Mouse (Mus musculus): ENCODE measurements around the gene Pfas. TPM values are rescaled to one million over a fixed set of nuclear protein-coding genes. Genes with fewer than 3 reads are reported as not detected.
"Not testable (repeated sequence)": the region's sequence is repeated elsewhere in the genome, so short reads cannot be mapped to it uniquely, and the experiment has no call there.

The Pfas gene
- polyA plus RNA-seq, 1 experiment from 2014 or later, result 12.9 TPM

- no peaks in the 10 kb centered on the region for H3K27me3 ChIP-seq (replicated peaks; ENCODE audit: control insufficient read depth, insufficient read depth, low read length)
- no peak overlapping the region for H3K27ac ChIP-seq (ENCODE audit: low read depth, low read length)
- H3K4me2 ChIP-seq (ENCODE audit: low read length), result no peak overlapping the region
- H3K4me3 ChIP-seq (ENCODE audit: low read length), result no peak overlapping the region
- H3K9me3 ChIP-seq (ENCODE audit: control insufficient read depth, low read length), result no peaks in the 10 kb centered on the region
- ATAC-seq, result no peak
- H3K9ac ChIP-seq (ENCODE audit: low read depth, low read length), result no peak overlapping the region
- 89% methylated on average over 8 of the region's 8 CpGs for WGBS
- H3K4me1 ChIP-seq (ENCODE audit: control insufficient read depth, insufficient read depth, low read depth, low read length), result peaks cover 7% of the 10 kb centered on the region
- H3K36me3 ChIP-seq (ENCODE audit: control insufficient read depth, insufficient read depth, low read length), result no peaks in the 10 kb centered on the region
These were observed 65.5 kb downstream of the Pfas start for GRCm38 (mm10) chr11:68942731-68943130.

DNA sequence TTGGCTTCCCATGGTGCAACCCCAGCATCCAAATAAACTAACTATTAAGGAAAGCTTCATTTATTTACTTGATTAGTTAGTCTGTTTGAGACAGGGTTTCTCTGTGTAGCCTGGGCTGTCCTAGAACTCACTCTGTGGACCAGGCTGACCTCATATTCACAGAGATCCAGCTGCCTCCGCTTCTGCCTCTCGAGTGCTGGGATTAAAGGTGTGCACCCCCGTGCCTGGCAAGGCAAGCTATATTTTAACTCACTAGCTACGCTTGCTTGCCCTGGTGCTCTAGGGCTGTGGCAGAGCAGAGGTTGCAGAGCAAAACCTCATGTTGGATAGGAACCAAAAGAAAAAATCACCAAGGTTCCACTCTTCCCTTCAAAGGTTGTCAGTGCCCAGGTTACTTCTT is 67.7 kb downstream of the Pfas start:
- Histone ChIP-seq H3K27ac (ENCODE audit: low read depth, low read length) (peak overlapping the region; percentile 41; the same call in 1 of the 2 replicates), H3K36me3 (ENCODE audit: control insufficient read depth, insufficient read depth, low read length) (no peaks in the 10 kb centered on the region), H3K4me1 (ENCODE audit: control insufficient read depth, insufficient read depth, low read depth, low read length) (peaks cover 4% of the 10 kb centered on the region), H3K4me3 (ENCODE audit: low read length) (peak overlapping the region; percentile 49), H3K4me2 (ENCODE audit: low read length) (peak overlapping the region; percentile 61), H3K9me3 (ENCODE audit: control insufficient read depth, low read length) (no peaks in the 10 kb centered on the region), H3K9ac (ENCODE audit: low read depth, low read length) (peak overlapping the region; percentile 68), H3K27me3 (replicated peaks; ENCODE audit: control insufficient read depth, insufficient read depth, low read length) (no peaks in the 10 kb centered on the region)
- 53% methylated on average over 4 of the region's 4 CpGs for WGBS
- ATAC-seq, result no peak

DNA sequence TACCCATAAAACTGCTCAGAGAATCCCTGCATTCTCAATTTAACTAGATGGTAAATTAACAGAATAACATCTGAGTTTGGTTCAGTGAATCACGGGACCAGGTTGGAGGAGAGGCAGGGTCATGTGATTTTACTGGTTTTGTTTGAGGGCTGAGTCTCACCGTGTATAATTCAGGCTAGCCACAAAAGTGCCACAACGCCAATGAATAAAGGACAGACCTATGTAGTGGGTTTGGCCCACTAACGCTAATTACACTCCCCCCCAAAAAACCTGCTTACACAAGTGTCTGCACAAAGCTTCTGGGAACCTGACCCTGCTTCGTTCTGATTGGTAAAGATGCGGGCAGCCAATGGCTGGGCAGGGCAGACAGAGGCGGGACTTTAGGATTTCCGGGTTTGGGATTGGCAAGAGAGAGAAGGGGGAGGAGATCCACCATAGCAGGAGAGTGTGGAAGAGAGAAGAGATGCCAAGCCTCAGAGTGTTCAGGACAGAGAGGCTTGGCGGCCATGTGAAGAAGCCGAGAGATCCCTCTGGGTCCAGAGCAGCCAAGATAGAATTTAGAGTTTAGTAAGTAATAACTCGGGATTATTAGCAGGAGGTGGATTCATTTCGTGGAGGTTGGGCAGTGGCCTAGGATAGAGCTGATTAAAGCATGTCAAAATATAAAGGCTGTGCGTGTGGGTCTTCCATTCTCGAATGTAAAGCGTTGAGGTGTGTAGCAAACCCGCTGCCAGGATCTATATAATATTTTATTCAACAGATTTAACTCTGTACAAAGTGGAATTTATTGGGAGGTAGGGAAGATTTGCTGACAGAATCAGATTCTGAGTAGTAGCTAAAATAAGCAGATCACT is 68.6 kb downstream of the Pfas start:
- Histone ChIP-seq H3K36me3 (ENCODE audit: control insufficient read depth, insufficient read depth, low read length) (no peaks in the 10 kb centered on the region), H3K27ac (ENCODE audit: low read depth, low read length) (peak overlapping the region; percentile 76), H3K9me3 (ENCODE audit: control insufficient read depth, low read length) (no peaks in the 10 kb centered on the region), H3K4me3 (ENCODE audit: low read length) (peak overlapping the region; percentile 49), H3K27me3 (replicated peaks; ENCODE audit: control insufficient read depth, insufficient read depth, low read length) (no peaks in the 10 kb centered on the region), H3K4me2 (ENCODE audit: low read length) (peak overlapping the region; percentile 61), H3K9ac (ENCODE audit: low read depth, low read length) (peak overlapping the region; percentile 68), H3K4me1 (ENCODE audit: control insufficient read depth, insufficient read depth, low read depth, low read length) (peaks cover 4% of the 10 kb centered on the region)
- ATAC-seq, result peak; percentile 99
- WGBS, result 2% methylated on average over 16 of the region's 16 CpGs

- not testable (repeated sequence) for H3K9ac ChIP-seq (ENCODE audit: low read depth, low read length); H3K9me3 ChIP-seq (ENCODE audit: control insufficient read depth, low read length); H3K36me3 ChIP-seq (ENCODE audit: control insufficient read depth, insufficient read depth, low read length); H3K27ac ChIP-seq (ENCODE audit: low read depth, low read length); H3K4me2 ChIP-seq (ENCODE audit: low read length); ATAC-seq; H3K27me3 ChIP-seq (replicated peaks; ENCODE audit: control insufficient read depth, insufficient read depth, low read length); H3K4me1 ChIP-seq (ENCODE audit: control insufficient read depth, insufficient read depth, low read depth, low read length); H3K4me3 ChIP-seq (ENCODE audit: low read length)
- WGBS, result 97% methylated on average over 4 of the region's 4 CpGs
These were observed 71.3 kb downstream of the Pfas start for GRCm38 (mm10) chr11:68936951-68937350.

Small RNA genes within 50 kb of the gene (microRNA-seq; reads per million reads assigned to microRNA genes)
- gene Mir3062, result 7.9 reads per million, percentile 24 among the genes with 10 or more reads in this experiment

Other genes starting within 250 kb of the Pfas start
- gene Ndel1, start 136.6 kb downstream of the Pfas start, polyA plus RNA-seq (2015; fragmentation: Nextera tagmentation; extraction: Ambion mirVana), result 109 and 112 TPM in 2 replicates
- gene Rnf222, start 119.9 kb downstream of the Pfas start, polyA plus RNA-seq (2015; fragmentation: Nextera tagmentation; extraction: Ambion mirVana), result 0.04 TPM in 1 of 2 replicates, not detected in the other
- 487 and 500 TPM in 2 replicates for gene Rpl26, start 106.9 kb downstream of the Pfas start, polyA plus RNA-seq (2015; fragmentation: Nextera tagmentation; extraction: Ambion mirVana)
- gene Odf4, start 81.4 kb downstream of the Pfas start, polyA plus RNA-seq (2015; fragmentation: Nextera tagmentation; extraction: Ambion mirVana), result 0.34 and 0.67 TPM in 2 replicates
- 27.2 and 33.9 TPM in 2 replicates for gene Arhgef15, start 51.0 kb downstream of the Pfas start, polyA plus RNA-seq (2015; fragmentation: Nextera tagmentation; extraction: Ambion mirVana)
- 2.3 and 3.4 TPM in 2 replicates for gene Slc25a35, start 40.3 kb downstream of the Pfas start, polyA plus RNA-seq (2015; fragmentation: Nextera tagmentation; extraction: Ambion mirVana)
- gene Rangrf, start 33.3 kb downstream of the Pfas start, polyA plus RNA-seq (2015; fragmentation: Nextera tagmentation; extraction: Ambion mirVana), result 30.0 and 36.9 TPM in 2 replicates
- 62.9 and 66.0 TPM in 2 replicates for gene Ctc1, start 7.5 kb upstream of the Pfas start, polyA plus RNA-seq (2015; fragmentation: Nextera tagmentation; extraction: Ambion mirVana)
- gene Aurkb, start 37.2 kb upstream of the Pfas start, polyA plus RNA-seq (2015; fragmentation: Nextera tagmentation; extraction: Ambion mirVana), result 26.9 and 32.2 TPM in 2 replicates
- 18.1 and 20.9 TPM in 2 replicates for gene Borcs6, start 51.3 kb upstream of the Pfas start, polyA plus RNA-seq (2015; fragmentation: Nextera tagmentation; extraction: Ambion mirVana)
- gene Tmem107, start 62.3 kb upstream of the Pfas start, polyA plus RNA-seq (2015; fragmentation: Nextera tagmentation; extraction: Ambion mirVana), result 38.6 and 42.6 TPM in 2 replicates
- gene Vamp2, start 80.0 kb upstream of the Pfas start, polyA plus RNA-seq (2015; fragmentation: Nextera tagmentation; extraction: Ambion mirVana), result 402 and 475 TPM in 2 replicates
- 11.1 and 11.2 TPM in 2 replicates for gene Per1, start 86.8 kb upstream of the Pfas start, polyA plus RNA-seq (2015; fragmentation: Nextera tagmentation; extraction: Ambion mirVana)
- gene Hes7, start 111.9 kb upstream of the Pfas start, polyA plus RNA-seq (2015; fragmentation: Nextera tagmentation; extraction: Ambion mirVana), result 1.4 and 1.8 TPM in 2 replicates
- 0.94 and 1.2 TPM in 2 replicates for gene 9130213A22Rik, start 114.1 kb upstream of the Pfas start, polyA plus RNA-seq (2015; fragmentation: Nextera tagmentation; extraction: Ambion mirVana)
- 8.1 and 8.5 TPM in 2 replicates for gene Aloxe3, start 117.4 kb upstream of the Pfas start, polyA plus RNA-seq (2015; fragmentation: Nextera tagmentation; extraction: Ambion mirVana)
- 0.65 and 0.95 TPM in 2 replicates for gene Alox12b, start 148.5 kb upstream of the Pfas start, polyA plus RNA-seq (2015; fragmentation: Nextera tagmentation; extraction: Ambion mirVana)
- 0.73 and 0.84 TPM in 2 replicates for gene Alox8, start 189.4 kb upstream of the Pfas start, polyA plus RNA-seq (2015; fragmentation: Nextera tagmentation; extraction: Ambion mirVana)
- gene Gucy2e, start 228.6 kb upstream of the Pfas start, polyA plus RNA-seq (2015; fragmentation: Nextera tagmentation; extraction: Ambion mirVana), result 0.51 and 0.69 TPM in 2 replicates

Measured in hindbrain, embryonic 16.5 days (tissue).